In genomic region chr2:30929483-30930045, GRCm38 (mm10) we compare ENCODE assay signal across 8 mouse cellular contexts. TPM values are rescaled to one million over a fixed set of nuclear protein-coding genes. Genes with fewer than 3 reads are reported as not detected.
A peak's percentile ranks its signal among the peaks of the same experiment; 100 is the strongest.
DNase-seq lines count a peak whose midpoint lies in the region; ATAC-seq and TF ChIP-seq lines count a peak whose summit lies in the region.

TSS of gene Ptges (minus strand) at chr2:30929863.

- peaks cover 16% of the 10 kb centered on the region for H3K4me1 ChIP-seq in hindbrain, embryonic 13.5 days (replicated peaks)

- H3K9me3 ChIP-seq in hindbrain, embryonic 13.5 days: no peaks in the 10 kb centered on the region

- peak; percentile 78 for ATAC-seq in hindbrain, embryonic 13.5 days (ENCODE audit: low FRiP score)

- peaks cover 2% of the 10 kb centered on the region; the same call in 1 of the 2 replicates for H3K27me3 ChIP-seq in hindbrain, embryonic 13.5 days

- intact Hi-C loops in left cerebral cortex, adult 2 months (cut with DNase I): no loop called here

- 1% methylated on average over 23 of the region's 23 CpGs for WGBS in hindbrain, embryonic 13.5 days
- 4% methylated on average over 22 of the region's 23 CpGs for WGBS in macrophage (ENCODE audit: missing documents)

- H3K36me3 ChIP-seq in hindbrain, embryonic 13.5 days: no peaks in the 10 kb centered on the region
- no peaks in the 10 kb centered on the region for H3K36me3 ChIP-seq in macrophage (ENCODE audit: inconsistent target)

- peak within 1 kb of the TSS; percentile 35 for H3K4me3 ChIP-seq in hindbrain, embryonic 13.5 days
- H3K4me3 ChIP-seq in left cerebral cortex, adult 2 months: peak within 1 kb of the TSS; percentile 38
- H3K4me3 ChIP-seq in macrophage (ENCODE audit: inconsistent target): peak within 1 kb of the TSS; percentile 71

- H3K79me2 ChIP-seq in macrophage (ENCODE audit: inconsistent target): no peaks in the 10 kb centered on the region

- peak; percentile 70 for TF ChIP-seq CTCF in left cerebral cortex, adult 2 months (IDR thresholded peaks at IDR 0.05)

- DNase-seq in adipocyte (ENCODE audit: low spot score): peak; percentile 84
- peak; percentile 84 to 91 for DNase-seq in cerebellum, postnatal 25 days
- peak; percentile 52 to 55 for DNase-seq in frontal cortex, postnatal 25 days (ENCODE audit: low spot score in 2 of 2)
- DNase-seq in left cerebral cortex, adult 2 months (ENCODE audit: extremely low spot score in 1 of 2, low spot score in 2 of 2): peak; percentile 78 to 81
- peak; percentile 83 for DNase-seq in right cerebral cortex, postnatal 14 days
- DNase-seq in urinary bladder, postnatal 4 days (ENCODE audit: low spot score in 2 of 2): peak; percentile 68 to 77

- H3K4me2 ChIP-seq in hindbrain, embryonic 13.5 days: peak within 1 kb of the TSS; percentile 61

- H3K9ac ChIP-seq in hindbrain, embryonic 13.5 days: peak within 1 kb of the TSS; percentile 72

- peak within 1 kb of the TSS; percentile 62; the same call in 1 of the 2 replicates for H3K27ac ChIP-seq in hindbrain, embryonic 13.5 days
- H3K27ac ChIP-seq in left cerebral cortex, adult 2 months: peak within 1 kb of the TSS; percentile 64
- H3K27ac ChIP-seq in macrophage: peak within 1 kb of the TSS; percentile 93

RNA-seq across cellular contexts. Expression of gene Ptges, which starts in this region (rescaled TPM):
- polyA plus RNA-seq in hindbrain, embryonic 13.5 days (2015; fragmentation: Nextera tagmentation; extraction: Ambion mirVana): 3.8 and 5.8 TPM in 2 replicates
- total RNA-seq in left cerebral cortex, adult 2 months (2021): 1 to 10 TPM; 5.1 to 6.9 TPM
- 10 to 100 TPM in 10 of 26 experiments, 1 to 10 TPM in 16; 2.3 to 35.4 (median 8.3) TPM for total RNA-seq in macrophage (2018; cell fraction: chromatin; rRNA removed)
- 10 to 100 TPM in 12 of 26 experiments, 1 to 10 TPM in 4, under 1 TPM in 10; 0.28 to 26.3 (median 7.3) TPM for total RNA-seq in macrophage (2018; cell fraction: cytosol; rRNA removed)
- 10 to 100 TPM in 13 of 26 experiments, 1 to 10 TPM in 13; 1.6 to 58.0 (median 10.4) TPM for total RNA-seq in macrophage (2018; cell fraction: nucleus; rRNA removed)
- polyA plus RNA-seq in macrophage (2018): 0.59 to 0.80 TPM (median 0.68 TPM) in 3 replicates

Comparison
In these comparisons a context has a peak if more than half of its experiments do, and no peak if none do; other contexts are left out.
1. Peak in every context shown above with its lines: DNase-seq, ATAC-seq, H3K4me3 ChIP-seq and H3K27ac ChIP-seq.